Mouse (Mus musculus): ENCODE data around the gene Pnn. TPM values are rescaled to one million over a fixed set of nuclear protein-coding genes. Genes with fewer than 3 reads are reported as not detected.

Pnn gene
- total and polyA plus RNA-seq, 3 experiments = 99.9 to 172 (median 128) TPM

DNA sequence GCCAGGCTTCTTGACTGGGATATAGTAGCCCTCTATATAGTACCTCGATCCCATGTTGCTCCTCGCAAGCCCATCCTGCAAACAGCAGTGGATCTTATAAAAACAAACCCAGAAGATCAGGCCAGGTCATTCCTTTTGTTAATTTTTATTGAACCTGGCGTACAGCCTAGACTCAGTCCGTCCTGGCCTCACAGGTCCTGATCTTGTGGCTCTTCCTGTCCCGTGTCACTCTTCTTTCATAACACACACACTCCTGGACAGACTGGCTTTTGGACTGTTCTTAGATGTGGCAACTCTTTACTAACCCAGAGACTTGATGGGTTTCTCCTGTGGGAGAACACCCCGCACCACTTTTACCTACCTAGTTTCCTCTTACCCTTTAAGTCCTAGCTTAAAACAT is 39.2 kb downstream of the Pnn start:
- no peaks in the 10 kb centered on the region for H3K9me3 ChIP-seq (replicated peaks)
- no peak for TF ChIP-seq CTCF (IDR thresholded peaks at IDR 0.05; ENCODE audit: low read depth, low read length)
- no peak for TF ChIP-seq GATA2 (IDR thresholded peaks at IDR 0.05; ENCODE audit: borderline replicate concordance, low read depth, low read length)
- TF ChIP-seq TAL1 (conservative IDR thresholded peaks at IDR 0.05; ENCODE audit: low read depth, low read length) = no peak
- TF ChIP-seq GATA1 (IDR thresholded peaks at IDR 0.05; ENCODE audit: borderline replicate concordance, low read length) = no peak
- no peak for TF ChIP-seq POLR2AphosphoS5 (IDR thresholded peaks at IDR 0.05; ENCODE audit: insufficient replicate concordance, low read depth, low read length)
- H3K36me3 ChIP-seq (replicated peaks) = no peaks in the 10 kb centered on the region
- DNase-seq (ENCODE audit: low spot score) = no peak
- H3K4me1 ChIP-seq (ENCODE audit: insufficient read depth, low read depth, low read length) = 0 out of 2 replicates have a peak, but pooled peaks cover 3% of the 10 kb centered on the region
- peaks cover 12% of the 10 kb centered on the region for H3K27me3 ChIP-seq (ENCODE audit: insufficient read depth, low read length)
- no peak overlapping the region for H3K4me3 ChIP-seq (ENCODE audit: low read depth, low read length)
- no peak for ATAC-seq (ENCODE audit: extremely low read depth, insufficient number of reproducible peaks, low FRiP score, poor library complexity, severe bottlenecking)

DNA sequence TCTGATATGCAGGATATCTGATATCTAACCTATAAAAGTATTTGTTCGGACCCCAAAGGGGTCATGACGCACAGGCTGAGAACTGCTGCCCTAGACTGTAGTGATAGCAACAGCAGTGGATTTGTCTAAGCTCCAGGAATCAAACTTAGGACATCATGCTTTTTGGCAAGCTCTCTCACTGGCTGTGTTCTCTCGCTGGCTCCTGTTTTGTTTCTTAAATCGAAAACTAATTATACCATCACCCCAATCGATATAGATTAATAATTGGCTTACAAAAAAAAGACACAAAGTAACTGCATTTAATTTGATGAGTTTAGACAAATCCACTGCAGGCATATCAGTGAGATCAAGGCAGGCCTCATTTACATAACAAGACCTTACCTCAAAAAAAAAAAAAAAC is 39.8 kb downstream of the Pnn start:
- Histone ChIP-seq H3K4me3 (ENCODE audit: low read depth, low read length) (no peak overlapping the region), H3K36me3 (replicated peaks) (no peaks in the 10 kb centered on the region), H3K27me3 (ENCODE audit: insufficient read depth, low read length) (peaks cover 16% of the 10 kb centered on the region), H3K9me3 (replicated peaks) (no peaks in the 10 kb centered on the region), H3K4me1 (ENCODE audit: insufficient read depth, low read depth, low read length) (0 out of 2 replicates have a peak, but pooled peaks cover 3% of the 10 kb centered on the region)
- TF ChIP-seq GATA2 (IDR thresholded peaks at IDR 0.05; ENCODE audit: borderline replicate concordance, low read depth, low read length) = no peak
- TF ChIP-seq CTCF (IDR thresholded peaks at IDR 0.05; ENCODE audit: low read depth, low read length) = no peak
- no peak for TF ChIP-seq TAL1 (conservative IDR thresholded peaks at IDR 0.05; ENCODE audit: low read depth, low read length)
- no peak for TF ChIP-seq POLR2AphosphoS5 (IDR thresholded peaks at IDR 0.05; ENCODE audit: insufficient replicate concordance, low read depth, low read length)
- TF ChIP-seq GATA1 (IDR thresholded peaks at IDR 0.05; ENCODE audit: borderline replicate concordance, low read length) = no peak
- ATAC-seq (ENCODE audit: extremely low read depth, insufficient number of reproducible peaks, low FRiP score, poor library complexity, severe bottlenecking) (no peak), DNase-seq (ENCODE audit: low spot score) (no peak)

DNA sequence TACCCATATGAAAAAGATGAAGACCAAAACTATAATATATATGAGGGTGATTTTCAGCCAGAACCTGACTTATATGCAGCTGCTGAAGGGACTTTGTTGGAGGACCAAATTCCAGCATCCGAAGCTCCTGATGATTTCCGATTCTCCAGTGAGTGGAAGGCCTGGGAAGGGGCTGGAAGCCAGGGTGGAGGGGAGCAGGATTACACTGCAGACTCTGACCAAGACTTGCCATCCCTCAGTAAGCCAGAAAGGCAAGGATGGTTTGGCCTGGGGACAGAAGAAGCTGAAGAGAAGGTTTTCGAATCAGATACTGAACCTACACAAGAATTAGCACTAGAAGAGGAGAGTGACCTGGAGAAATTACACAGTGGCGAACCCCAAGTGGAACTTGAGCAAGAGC is 41.2 kb downstream of the Pnn start:
- no peaks in the 10 kb centered on the region for H3K9me3 ChIP-seq (replicated peaks)
- DNase-seq (ENCODE audit: low spot score) (no peak), ATAC-seq (ENCODE audit: extremely low read depth, insufficient number of reproducible peaks, low FRiP score, poor library complexity, severe bottlenecking) (no peak)
- H3K27me3 ChIP-seq (ENCODE audit: insufficient read depth, low read length) = peaks cover 16% of the 10 kb centered on the region
- no peak for TF ChIP-seq POLR2AphosphoS5 (IDR thresholded peaks at IDR 0.05; ENCODE audit: insufficient replicate concordance, low read depth, low read length)
- no peak for TF ChIP-seq TAL1 (conservative IDR thresholded peaks at IDR 0.05; ENCODE audit: low read depth, low read length)
- no peak for TF ChIP-seq GATA2 (IDR thresholded peaks at IDR 0.05; ENCODE audit: borderline replicate concordance, low read depth, low read length)
- TF ChIP-seq CTCF (IDR thresholded peaks at IDR 0.05; ENCODE audit: low read depth, low read length) = no peak
- TF ChIP-seq GATA1 (IDR thresholded peaks at IDR 0.05; ENCODE audit: borderline replicate concordance, low read length) = no peak
- 0 out of 2 replicates have a peak, but pooled peaks cover 3% of the 10 kb centered on the region for H3K4me1 ChIP-seq (ENCODE audit: insufficient read depth, low read depth, low read length)
- H3K36me3 ChIP-seq (replicated peaks) = no peaks in the 10 kb centered on the region
- H3K4me3 ChIP-seq (ENCODE audit: low read depth, low read length) = no peak overlapping the region

DNA sequence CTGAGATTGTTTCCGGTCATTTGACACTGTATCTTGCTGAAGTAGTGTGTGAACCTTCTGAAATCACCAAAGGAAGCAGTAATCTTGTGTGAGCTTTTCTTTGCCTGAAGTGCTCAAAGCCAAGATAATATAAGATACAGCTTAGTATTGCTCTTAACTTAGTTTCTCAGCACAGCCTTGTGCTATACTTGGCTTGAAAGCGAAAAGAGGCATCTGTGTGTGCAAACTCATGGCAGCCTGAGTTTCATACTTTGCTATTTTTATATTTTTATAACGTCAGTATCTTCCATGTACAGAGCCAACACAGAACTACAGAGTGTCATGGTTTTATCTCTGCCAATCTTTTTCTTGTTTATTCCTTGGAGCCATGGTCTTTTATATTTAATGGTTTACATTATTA is 50.5 kb downstream of the Pnn start:
- Histone ChIP-seq H3K4me3 (ENCODE audit: low read depth, low read length) (no peak overlapping the region), H3K36me3 (replicated peaks) (no peaks in the 10 kb centered on the region), H3K9me3 (replicated peaks) (no peaks in the 10 kb centered on the region), H3K27me3 (ENCODE audit: insufficient read depth, low read length) (0 out of 2 replicates have a peak, but pooled peaks cover 4% of the 10 kb centered on the region), H3K4me1 (ENCODE audit: insufficient read depth, low read depth, low read length) (no peaks in the 10 kb centered on the region)
- TF ChIP-seq CTCF (IDR thresholded peaks at IDR 0.05; ENCODE audit: low read depth, low read length) (no peak), GATA1 (IDR thresholded peaks at IDR 0.05; ENCODE audit: borderline replicate concordance, low read length) (no peak), GATA2 (IDR thresholded peaks at IDR 0.05; ENCODE audit: borderline replicate concordance, low read depth, low read length) (no peak), TAL1 (conservative IDR thresholded peaks at IDR 0.05; ENCODE audit: low read depth, low read length) (no peak), POLR2AphosphoS5 (IDR thresholded peaks at IDR 0.05; ENCODE audit: insufficient replicate concordance, low read depth, low read length) (no peak)
- no peak for ATAC-seq (ENCODE audit: extremely low read depth, insufficient number of reproducible peaks, low FRiP score, poor library complexity, severe bottlenecking)
- no peak for DNase-seq (ENCODE audit: low spot score)

Other genes starting within 250 kb of the Pnn start
- 32.7 and 33.7 TPM in 2 replicates for gene Sec23a, start 54.9 kb upstream of the Pnn start, total RNA-seq (2014; fragmentation: Nextera tagmentation)
- 28.2 and 28.3 TPM in 2 replicates for gene Sec23a, start 54.9 kb upstream of the Pnn start, total RNA-seq (2017)
- gene Sec23a, start 54.9 kb upstream of the Pnn start, polyA plus RNA-seq (2012) = 6.0 and 8.4 TPM in 2 replicates
- 30.4 and 34.8 TPM in 2 replicates for gene Gemin2, start 53.5 kb upstream of the Pnn start, total RNA-seq (2014; fragmentation: Nextera tagmentation)
- gene Gemin2, start 53.5 kb upstream of the Pnn start, total RNA-seq (2017) = 31.2 and 33.2 TPM in 2 replicates
- gene Gemin2, start 53.5 kb upstream of the Pnn start, polyA plus RNA-seq (2012) = 4.6 and 8.0 TPM in 2 replicates
- gene Trappc6b, start 5.4 kb upstream of the Pnn start, total RNA-seq (2014; fragmentation: Nextera tagmentation) = 73.2 and 79.4 TPM in 2 replicates
- gene Trappc6b, start 5.4 kb upstream of the Pnn start, total RNA-seq (2017) = 83.6 and 101 TPM in 2 replicates
- 108 and 114 TPM in 2 replicates for gene Trappc6b, start 5.4 kb upstream of the Pnn start, polyA plus RNA-seq (2012)
- gene Mia2, start 28.9 kb downstream of the Pnn start, total RNA-seq (2014; fragmentation: Nextera tagmentation) = 147 and 162 TPM in 2 replicates
- gene Mia2, start 28.9 kb downstream of the Pnn start, total RNA-seq (2017) = 135 and 151 TPM in 2 replicates
- gene Mia2, start 28.9 kb downstream of the Pnn start, polyA plus RNA-seq (2012) = 47.7 and 50.5 TPM in 2 replicates
- 29.1 and 31.2 TPM in 2 replicates for gene Fbxo33, start 152.8 kb downstream of the Pnn start, total RNA-seq (2014; fragmentation: Nextera tagmentation)
- gene Fbxo33, start 152.8 kb downstream of the Pnn start, total RNA-seq (2017) = 37.4 and 37.5 TPM in 2 replicates
- 6.1 and 9.1 TPM in 2 replicates for gene Fbxo33, start 152.8 kb downstream of the Pnn start, polyA plus RNA-seq (2012)